Mouse (Mus musculus): Measurements from ENCODE around the gene Scn8a. TPM values are rescaled to one million over a fixed set of nuclear protein-coding genes. Genes with fewer than 3 reads are reported as not detected.

The Scn8a gene
- polyA plus RNA-seq, 1 experiment from 2014 or later, result 13.2 TPM

GRCm38 (mm10) chr15:100844336-100844735 lies 25.3 kb upstream of the Scn8a start:
- H3K27me3 ChIP-seq, result no peaks in the 10 kb centered on the region
- no peak for ATAC-seq
- in situ Hi-C loops (cut with MboI; ENCODE audit: low pct_unique_long_range_greater_than_20kb), result no loop called here
- ChIA-PET CTCF (no interaction called here), POLR2A (no interaction called here)
- DNase-seq (ENCODE audit: low read depth, low spot score), result no peak
- no peak for TF ChIP-seq CTCF (IDR thresholded peaks at IDR 0.05)

- no peaks in the 10 kb centered on the region for H3K27me3 ChIP-seq
- no peak for TF ChIP-seq CTCF (IDR thresholded peaks at IDR 0.05)
- ATAC-seq (no peak), DNase-seq (ENCODE audit: low read depth, low spot score) (no peak)
- in situ Hi-C loops (cut with MboI; ENCODE audit: low pct_unique_long_range_greater_than_20kb), result no loop called here
- CTCF ChIA-PET, result interaction anchor here (1.2 kb wide), 1 partner anchor 163 kb away, joined by 4 read pairs; no protein-coding TSS in a partner anchor
- POLR2A ChIA-PET, result no interaction called here
Observed at GRCm38 (mm10) chr15:100845049-100845879, 24.4 kb upstream of the Scn8a start.

- ATAC-seq (no peak), DNase-seq (ENCODE audit: low read depth, low spot score) (no peak)
- in situ Hi-C loops (cut with MboI; ENCODE audit: low pct_unique_long_range_greater_than_20kb), result no loop called here
- CTCF ChIA-PET, result no interaction called here
- peak; percentile 49 for TF ChIP-seq CTCF (IDR thresholded peaks at IDR 0.05)
- POLR2A ChIA-PET, result no interaction called here
- H3K27me3 ChIP-seq, result no peaks in the 10 kb centered on the region
Observed at GRCm38 (mm10) chr15:100847193-100847592, 22.5 kb upstream of the Scn8a start.

- ChIA-PET POLR2A (no interaction called here), CTCF (no interaction called here)
- ATAC-seq (no peak), DNase-seq (ENCODE audit: low read depth, low spot score) (no peak)
- peaks cover 4% of the 10 kb centered on the region for H3K27me3 ChIP-seq
- TF ChIP-seq CTCF (IDR thresholded peaks at IDR 0.05), result no peak
- in situ Hi-C loops (cut with MboI; ENCODE audit: low pct_unique_long_range_greater_than_20kb), result no loop called here
Observed at GRCm38 (mm10) chr15:100857586-100857985, 12.1 kb upstream of the Scn8a start.

- DNase-seq (ENCODE audit: low read depth, low spot score) (peak; percentile 20), ATAC-seq (no peak)
- no peak for TF ChIP-seq CTCF (IDR thresholded peaks at IDR 0.05)
- ChIA-PET POLR2A (no interaction called here), CTCF (interaction anchor here (1.2 kb wide), 1 partner anchor 95 kb away, joined by 3 read pairs; no protein-coding TSS in a partner anchor)
- peaks cover 16% of the 10 kb centered on the region for H3K27me3 ChIP-seq
- in situ Hi-C loops (cut with MboI; ENCODE audit: low pct_unique_long_range_greater_than_20kb), result no loop called here
Observed at GRCm38 (mm10) chr15:100860856-100861255, 8.8 kb upstream of the Scn8a start.

GRCm38 (mm10) chr15:100865556-100865955 lies 4.1 kb upstream of the Scn8a start:
- POLR2A ChIA-PET, result interaction anchor here (0.7 kb wide), 1 partner anchor 178 kb away, joined by 4 read pairs; no protein-coding TSS in a partner anchor
- in situ Hi-C loops (cut with MboI; ENCODE audit: low pct_unique_long_range_greater_than_20kb), result no loop called here
- peak; percentile 69 for TF ChIP-seq CTCF (IDR thresholded peaks at IDR 0.05)
- ATAC-seq (no peak), DNase-seq (ENCODE audit: low read depth, low spot score) (no peak)
- peaks cover 25% of the 10 kb centered on the region for H3K27me3 ChIP-seq
- CTCF ChIA-PET, result no interaction called here

- ATAC-seq, result peak; percentile 69
- no peak for DNase-seq (ENCODE audit: low read depth, low spot score)
- ChIA-PET CTCF (interaction anchor here (0.8 to 1.2 kb wide), 2 partner anchors 9 to 31 kb away, joined by 3 to 4 read pairs; no protein-coding TSS in a partner anchor), POLR2A (interaction anchor here (1.3 kb wide), 1 partner anchor 14 kb away, joined by 3 read pairs; no protein-coding TSS in a partner anchor)
- H3K27me3 ChIP-seq, result peaks cover 10% of the 10 kb centered on the region
- in situ Hi-C loops (cut with MboI; ENCODE audit: low pct_unique_long_range_greater_than_20kb), result no loop called here
- TF ChIP-seq CTCF (IDR thresholded peaks at IDR 0.05), result peak; percentile 76
Observed at GRCm38 (mm10) chr15:100870001-100870774, 530 bp downstream of the Scn8a start.

GRCm38 (mm10) chr15:100870775-100871106 lies 1.1 kb downstream of the Scn8a start:
- peaks cover 10% of the 10 kb centered on the region for H3K27me3 ChIP-seq
- in situ Hi-C loops (cut with MboI; ENCODE audit: low pct_unique_long_range_greater_than_20kb), result no loop called here
- TF ChIP-seq CTCF (IDR thresholded peaks at IDR 0.05), result no peak
- ATAC-seq (peak; percentile 15), DNase-seq (ENCODE audit: low read depth, low spot score) (no peak)
- POLR2A ChIA-PET, result interaction anchor here (1.3 kb wide), 1 partner anchor 14 kb away, joined by 3 read pairs; no protein-coding TSS in a partner anchor
- CTCF ChIA-PET, result interaction anchor here (1.2 kb wide), 1 partner anchor 8 kb away, joined by 4 read pairs; no protein-coding TSS in a partner anchor

GRCm38 (mm10) chr15:100871107-100872011 lies 1.7 kb downstream of the Scn8a start:
- peak; percentile 41 for ATAC-seq
- peaks cover 10% of the 10 kb centered on the region for H3K27me3 ChIP-seq
- no peak for DNase-seq (ENCODE audit: low read depth, low spot score)
- ChIA-PET CTCF (interaction anchor here (1.2 kb wide), 1 partner anchor 8 kb away, joined by 4 read pairs; no protein-coding TSS in a partner anchor), POLR2A (interaction anchor here (1.3 kb wide), 1 partner anchor 15 kb away, joined by 3 read pairs; no protein-coding TSS in a partner anchor)
- no peak for TF ChIP-seq CTCF (IDR thresholded peaks at IDR 0.05)
- in situ Hi-C loops (cut with MboI; ENCODE audit: low pct_unique_long_range_greater_than_20kb), result no loop called here

- no peak for TF ChIP-seq CTCF (IDR thresholded peaks at IDR 0.05)
- POLR2A ChIA-PET, result no interaction called here
- in situ Hi-C loops (cut with MboI; ENCODE audit: low pct_unique_long_range_greater_than_20kb), result no loop called here
- CTCF ChIA-PET, result interaction anchor here (1.1 to 1.2 kb wide), 2 partner anchors 12 to 16 kb away, joined by 3 read pairs; no protein-coding TSS in a partner anchor
- DNase-seq (ENCODE audit: low read depth, low spot score), result peak; percentile 48
- H3K27me3 ChIP-seq, result peaks cover 10% of the 10 kb centered on the region
- peak; percentile 23 for ATAC-seq
Observed at GRCm38 (mm10) chr15:100873155-100873554, 3.5 kb downstream of the Scn8a start.
